Mouse (Mus musculus) bone marrow macrophage, adult 2 months (primary cell): ENCODE measurements at regions not wholly inside any gene's neighbourhood (a gene's known extent, or its start where the extent isn't known, plus 50 kb on each side); places are given as distances from the start of the nearest gene placed in this dataset.

Experiments used
- CTCF ChIP-seq: IDR thresholded peaks from 2 replicates; pipeline ENCODE4 v1.5.1; 2012; ENCODE audit warnings: low read depth, mild to moderate bottlenecking, low read length, moderate library complexity
- POLR2A ChIP-seq: IDR thresholded peaks from 2 replicates; pipeline ENCODE4 v1.6.1; 2012; ENCODE audit warnings: mild to moderate bottlenecking, low read depth, low read length, borderline replicate concordance

DNA sequence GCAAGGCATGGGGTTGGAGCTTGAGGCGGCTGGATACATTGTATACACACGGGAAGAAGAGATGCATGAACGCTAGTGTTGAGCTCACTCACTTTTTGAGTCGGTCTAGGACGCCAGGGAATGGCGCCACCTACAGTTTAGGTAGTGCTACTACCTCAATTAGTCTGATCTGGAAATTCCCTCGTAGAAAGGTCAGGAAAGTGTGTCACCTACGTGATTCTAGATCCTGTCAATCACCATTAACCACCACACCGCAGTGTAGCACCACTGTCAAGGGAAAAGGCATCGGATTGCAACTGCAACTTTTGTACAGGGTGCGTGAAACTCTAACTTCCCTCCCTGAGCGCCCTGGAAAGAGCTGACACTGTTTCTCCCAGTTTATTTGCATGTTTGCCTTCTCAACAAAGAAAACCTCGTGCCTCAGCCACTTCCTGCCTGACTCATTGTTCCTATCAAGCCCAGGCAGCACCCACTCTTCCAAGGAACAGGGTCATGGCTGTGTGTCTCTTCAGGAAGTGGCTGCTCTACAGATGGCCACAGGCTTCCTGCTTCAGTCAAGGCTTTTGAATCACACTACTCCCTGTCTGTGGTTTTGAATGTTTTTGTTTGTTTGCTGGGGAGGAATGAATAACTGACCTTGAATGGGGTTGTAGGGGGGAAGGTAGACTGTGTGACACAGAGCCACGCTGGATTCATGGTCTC, 231.6 kb upstream of the Jmjd1c start:
- TF ChIP-seq CTCF (peak; percentile 43; the same call in 1 of the 2 replicates), POLR2A (no peak)
